Mouse (Mus musculus): ENCODE data around the gene Gapt. TPM values are rescaled to one million over a fixed set of nuclear protein-coding genes. Genes with fewer than 3 reads are reported as not detected.

Gene Gapt
- polyA plus RNA-seq, 1 experiment from 2014 or later: 0.10 TPM

- Histone ChIP-seq H3K27me3 (ENCODE audit: control insufficient read depth, insufficient read depth, low read length) (no peaks in the 10 kb centered on the region), H3K4me2 (no peak overlapping the region), H3K4me3 (ENCODE audit: low read depth, low read length) (no peak overlapping the region), H3K4me1 (ENCODE audit: control insufficient read depth, insufficient read depth, low read length) (no peaks in the 10 kb centered on the region), H3K36me3 (ENCODE audit: control insufficient read depth, insufficient read depth, low read length) (no peaks in the 10 kb centered on the region), H3K9me3 (replicated peaks; ENCODE audit: control insufficient read depth, low read length) (no peaks in the 10 kb centered on the region), H3K27ac (ENCODE audit: low read depth, low read length) (no peak overlapping the region), H3K9ac (ENCODE audit: low read depth, low read length) (no peak overlapping the region)
- WGBS (ENCODE audit: insufficient replicate concordance): 80% methylated on average over 5 of the region's 5 CpGs
- ATAC-seq (replicated peaks; ENCODE audit: insufficient number of reproducible peaks, low FRiP score, low TSS enrichment): no peak
Observed at GRCm38 (mm10) chr13:110307188-110307587, 49.8 kb downstream of the Gapt start.

Other genes starting within 250 kb of the Gapt start
- 0.23 and 0.24 TPM in 2 replicates for gene Rab3c, start 76.2 kb downstream of the Gapt start, polyA plus RNA-seq (2014; fragmentation: Nextera tagmentation; extraction: Ambion mirVana)
- gene Plk2, start 37.8 kb upstream of the Gapt start, polyA plus RNA-seq (2014; fragmentation: Nextera tagmentation; extraction: Ambion mirVana): 122 and 146 TPM in 2 replicates